Mouse (Mus musculus) neural tube, embryonic 11.5 days (tissue): ENCODE data around the gene Slc18a2. TPM values are rescaled to one million over a fixed set of nuclear protein-coding genes. Genes with fewer than 3 reads are reported as not detected.

Experiments used
- ATAC-seq: fragments of 200-750 bp; cut with Nextera tagmentation; 2 replicates; pipeline ENCODE4 v1.8.0; 2017; ENCODE audit warnings: moderate number of reproducible peaks, mild to moderate bottlenecking, moderate TSS enrichment, moderate library complexity; ENCODE audit not compliant: insufficient read depth, low FRiP score, low TSS enrichment
- DNase-seq: peaks from one replicate; pipeline ENCODE4 v3.0.0-alpha.2; 2015; ENCODE audit warnings: low spot score
- H3K27ac ChIP-seq: fragments of 300-500 bp; sonication (generic); 2 replicates; pipeline ENCODE4 v1.5.1; 2014; ENCODE audit warnings: low read depth, mild to moderate bottlenecking, low read length
- H3K27me3 ChIP-seq: fragments of 300-500 bp; sonication (generic); 2 replicates; pipeline ENCODE4 v1.6.1; 2014; ENCODE audit warnings: mild to moderate bottlenecking, low read length, mixed read lengths; ENCODE audit not compliant: control insufficient read depth, insufficient read depth
- H3K36me3 ChIP-seq: fragments of 300-500 bp; sonication (generic); 2 replicates; pipeline ENCODE4 v1.6.1; 2014; ENCODE audit warnings: mild to moderate bottlenecking, low read length, moderate library complexity, mixed read lengths; ENCODE audit not compliant: control insufficient read depth, insufficient read depth
- H3K4me1 ChIP-seq: fragments of 300-500 bp; sonication (generic); 2 replicates; pipeline ENCODE4 v1.6.1; 2014; ENCODE audit warnings: low read length, mixed read lengths; ENCODE audit not compliant: control insufficient read depth, insufficient read depth
- H3K4me2 ChIP-seq: fragments of 300-500 bp; sonication (generic); 2 replicates; pipeline ENCODE4 v1.6.1; 2014; ENCODE audit warnings: low read depth, mild to moderate bottlenecking, moderate library complexity
- H3K4me3 ChIP-seq: fragments of 300-500 bp; sonication (generic); 2 replicates; pipeline ENCODE4 v1.5.1; 2014; ENCODE audit warnings: low read depth, low read length
- H3K9ac ChIP-seq: fragments of 300-500 bp; sonication (generic); 2 replicates; pipeline ENCODE4 v1.6.1; 2014; ENCODE audit warnings: mild to moderate bottlenecking, low read length
- H3K9me3 ChIP-seq: fragments of 300-500 bp; sonication (generic); 2 replicates; pipeline ENCODE4 v1.6.1; 2016; ENCODE audit warnings: low read length; ENCODE audit not compliant: control insufficient read depth
- WGBS: fragments of 180-500 bp; shearing (Covaris S2); extraction: QIAGEN DNeasy Blood & Tissue Kit; methylation state at CpG from one replicate; pipeline ENCODE4 v1.1.7; 2014; 5-methylcytosine and 5-hydroxymethylcytosine counted together
- polyA plus RNA-seq: library from polyadenylated mRNA; unstranded; fragments of >200 nt; fragmentation: Nextera tagmentation; extraction: Ambion mirVana; gene quantifications from 2 replicates; pipeline ENCODE4 v1.2.1, GENCODE M21; 2014

The Slc18a2 gene
- polyA plus RNA-seq, 1 experiment from 2014 or later: 14.9 TPM

DNA sequence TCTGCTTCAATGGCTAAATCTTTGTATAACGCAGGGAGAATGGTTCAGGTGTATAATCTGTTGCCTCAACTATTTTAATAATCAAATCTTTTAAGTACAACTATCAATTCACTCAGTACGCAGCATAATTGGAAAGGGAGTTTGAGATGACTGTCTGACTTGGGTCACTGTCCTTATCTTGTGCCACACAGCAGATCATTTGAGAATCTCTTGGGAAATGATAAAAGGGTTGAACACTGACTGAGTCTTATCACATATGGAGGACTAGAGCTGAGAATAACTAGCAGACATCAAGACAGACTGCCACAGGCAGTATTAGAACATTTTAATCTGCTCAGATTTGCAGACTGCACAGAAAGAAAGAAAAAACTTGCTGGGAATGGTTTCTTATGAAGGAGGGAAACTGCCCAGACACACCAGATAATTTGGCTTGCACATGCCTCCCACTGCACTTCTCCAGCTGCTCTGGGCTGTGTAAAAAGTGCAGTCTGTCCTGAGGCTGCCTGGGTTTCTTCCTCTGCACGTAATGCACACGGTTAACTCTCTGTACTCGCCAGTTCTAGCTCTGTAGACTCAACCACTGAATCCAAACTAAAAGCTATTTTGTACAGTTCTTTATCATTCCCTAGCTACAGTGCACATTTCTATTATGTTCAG lies 31.6 kb downstream of the Slc18a2 start:
- 92% methylated on average over 5 of the region's 5 CpGs for WGBS
- Histone ChIP-seq H3K36me3 (no peaks in the 10 kb centered on the region), H3K4me1 (no peaks in the 10 kb centered on the region), H3K27me3 (no peaks in the 10 kb centered on the region), H3K9me3 (no peaks in the 10 kb centered on the region), H3K9ac (no peak overlapping the region), H3K4me3 (no peak overlapping the region), H3K4me2 (no peak overlapping the region), H3K27ac (no peak overlapping the region)
- DNase-seq (no peak), ATAC-seq (no peak)

DNA sequence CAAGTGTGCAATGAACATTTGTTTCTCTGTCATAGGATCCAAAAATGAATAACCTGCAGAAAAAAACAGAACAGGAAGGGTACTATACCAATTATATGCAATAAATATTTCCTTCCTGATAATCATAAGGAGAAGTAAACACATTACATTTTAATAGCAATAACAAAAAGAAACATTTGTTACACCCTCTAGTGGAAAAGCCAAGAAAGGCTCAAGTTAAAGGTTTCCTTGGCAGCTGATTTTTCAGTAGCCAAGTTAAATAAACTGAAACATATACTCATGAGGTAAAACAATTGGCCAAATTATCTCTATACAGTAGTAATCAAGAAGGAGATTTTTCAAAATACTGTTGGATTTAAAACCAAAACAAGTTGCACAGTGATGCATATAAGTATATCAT lies 54.6 kb downstream of the Slc18a2 start:
- Histone ChIP-seq H3K27ac (no peak overlapping the region), H3K9me3 (no peaks in the 10 kb centered on the region), H3K4me1 (no peaks in the 10 kb centered on the region), H3K4me3 (no peak overlapping the region), H3K4me2 (no peak overlapping the region), H3K27me3 (no peaks in the 10 kb centered on the region), H3K36me3 (no peaks in the 10 kb centered on the region), H3K9ac (no peak overlapping the region)
- no peak for ATAC-seq
- DNase-seq: no peak

- Histone ChIP-seq H3K9ac (no peak overlapping the region), H3K9me3 (no peaks in the 10 kb centered on the region), H3K27ac (no peak overlapping the region), H3K36me3 (no peaks in the 10 kb centered on the region), H3K4me3 (no peak overlapping the region), H3K4me2 (no peak overlapping the region), H3K27me3 (no peaks in the 10 kb centered on the region), H3K4me1 (no peaks in the 10 kb centered on the region)
- DNase-seq (peak; percentile 41), ATAC-seq (no peak)
Observed at GRCm38 (mm10) chr19:59316571-59316970, 55.9 kb downstream of the Slc18a2 start.

GRCm38 (mm10) chr19:59321990-59322389 lies 61.3 kb downstream of the Slc18a2 start, which contains the start of gene Rps12-ps3:
TSS of gene Rps12-ps3 (plus strand) at chr19:59322290.
- H3K9me3 ChIP-seq: no peaks in the 10 kb centered on the region
- no peaks in the 10 kb centered on the region for H3K27me3 ChIP-seq
- H3K36me3 ChIP-seq: no peaks in the 10 kb centered on the region
- no peak within 1 kb of the TSS for H3K27ac ChIP-seq
- WGBS: 98% methylated on average over 12 of the region's 14 CpGs
- H3K9ac ChIP-seq: no peak within 1 kb of the TSS
- no peak within 1 kb of the TSS for H3K4me2 ChIP-seq
- H3K4me3 ChIP-seq: no peak within 1 kb of the TSS
- no peak for ATAC-seq
- DNase-seq: no peak
- H3K4me1 ChIP-seq: no peaks in the 10 kb centered on the region

DNA sequence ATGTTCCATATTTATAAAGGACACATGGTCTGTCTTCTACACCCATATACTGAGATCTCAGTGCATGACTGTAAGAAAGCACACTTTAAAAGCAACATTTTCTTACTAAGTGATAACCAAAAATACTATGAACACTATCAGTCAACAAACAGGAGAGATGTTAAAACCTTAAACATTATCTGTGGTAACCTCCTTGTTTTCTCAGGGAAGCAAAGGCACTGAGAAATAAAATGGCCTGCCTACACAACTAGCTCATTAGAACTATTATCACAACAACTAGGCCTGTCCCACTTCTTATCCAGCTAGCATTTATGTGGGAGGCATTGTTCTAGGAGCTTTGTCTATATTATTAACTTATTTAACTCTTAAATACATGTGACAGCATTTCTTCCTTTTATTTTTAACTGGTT lies 70.1 kb downstream of the Slc18a2 start:
- ATAC-seq: no peak
- H3K9me3 ChIP-seq: no peaks in the 10 kb centered on the region
- no peaks in the 10 kb centered on the region for H3K4me1 ChIP-seq
- H3K36me3 ChIP-seq: no peaks in the 10 kb centered on the region
- H3K9ac ChIP-seq: no peak overlapping the region
- H3K4me2 ChIP-seq: no peak overlapping the region
- no peak overlapping the region for H3K4me3 ChIP-seq
- no peaks in the 10 kb centered on the region for H3K27me3 ChIP-seq
- DNase-seq: no peak
- no peak overlapping the region for H3K27ac ChIP-seq

- Histone ChIP-seq H3K36me3 (no peaks in the 10 kb centered on the region), H3K9me3 (no peaks in the 10 kb centered on the region), H3K27me3 (no peaks in the 10 kb centered on the region), H3K4me3 (no peak overlapping the region), H3K4me2 (no peak overlapping the region), H3K27ac (no peak overlapping the region), H3K9ac (no peak overlapping the region), H3K4me1 (0 out of 2 replicates have a peak, but pooled peaks cover 2% of the 10 kb centered on the region)
- ATAC-seq: no peak
- 85% methylated on average over 1 of the region's 1 CpGs for WGBS
- no peak for DNase-seq
Observed at GRCm38 (mm10) chr19:59336655-59337054, 76.0 kb downstream of the Slc18a2 start.

GRCm38 (mm10) chr19:59337872-59338681 lies 77.4 kb downstream of the Slc18a2 start:
- H3K36me3 ChIP-seq: no peaks in the 10 kb centered on the region
- no peak for ATAC-seq
- H3K9me3 ChIP-seq: no peaks in the 10 kb centered on the region
- H3K4me1 ChIP-seq: peaks cover 8% of the 10 kb centered on the region; the same call in 1 of the 2 replicates
- 91% methylated on average over 3 of the region's 3 CpGs for WGBS
- H3K27me3 ChIP-seq: no peaks in the 10 kb centered on the region
- no peak overlapping the region for H3K9ac ChIP-seq
- H3K4me2 ChIP-seq: no peak overlapping the region
- no peak overlapping the region for H3K27ac ChIP-seq
- H3K4me3 ChIP-seq: no peak overlapping the region
- DNase-seq: no peak

DNA sequence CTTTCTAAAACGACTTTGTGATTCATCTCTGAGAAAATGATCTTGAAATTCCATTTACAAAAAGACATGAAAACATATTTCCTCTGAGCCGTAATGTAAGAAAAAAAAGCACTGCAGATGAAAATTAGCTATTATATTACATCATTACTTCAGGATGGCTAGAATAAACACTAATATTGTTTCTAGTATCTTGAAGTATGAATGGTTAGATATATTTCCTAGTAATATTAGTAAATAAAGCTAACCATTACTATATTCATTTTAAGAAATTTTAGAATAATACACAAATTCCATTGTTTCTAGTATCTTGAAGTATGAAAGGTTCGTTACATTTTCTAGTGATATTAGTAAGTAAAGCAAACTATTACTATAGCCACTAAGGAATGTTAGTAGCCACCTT lies 79.2 kb downstream of the Slc18a2 start:
- Histone ChIP-seq H3K9ac (no peak overlapping the region), H3K9me3 (no peaks in the 10 kb centered on the region), H3K4me2 (no peak overlapping the region), H3K27ac (no peak overlapping the region), H3K4me3 (no peak overlapping the region), H3K4me1 (peaks cover 19% of the 10 kb centered on the region), H3K36me3 (no peaks in the 10 kb centered on the region), H3K27me3 (no peaks in the 10 kb centered on the region)
- ATAC-seq (no peak), DNase-seq (no peak)
- 89% methylated on average over 3 of the region's 3 CpGs for WGBS

DNA sequence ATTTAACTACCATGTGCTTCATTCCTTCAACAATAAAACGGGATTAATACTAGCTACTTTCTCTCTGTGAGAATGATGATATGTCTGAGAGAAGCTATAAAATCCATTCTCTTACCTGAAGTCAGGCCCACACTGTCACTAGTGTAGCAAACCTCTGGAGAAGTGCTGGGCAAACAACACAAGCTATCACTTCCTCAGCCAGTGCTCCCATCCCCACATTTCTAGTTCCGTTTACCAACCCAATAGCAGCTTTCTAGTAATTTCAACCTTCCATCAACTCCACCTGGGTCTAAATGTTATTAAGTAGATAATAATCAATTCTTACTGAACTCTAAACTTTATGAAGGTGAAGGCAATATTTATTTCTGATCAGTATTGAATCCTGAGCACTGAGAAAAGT lies 82.3 kb downstream of the Slc18a2 start:
- peak overlapping the region; percentile 0; the same call in 1 of the 2 replicates for H3K4me3 ChIP-seq
- no peak for DNase-seq
- 42% methylated on average over 2 of the region's 2 CpGs for WGBS
- no peaks in the 10 kb centered on the region for H3K9me3 ChIP-seq
- H3K36me3 ChIP-seq: no peaks in the 10 kb centered on the region
- H3K4me2 ChIP-seq: peak overlapping the region; percentile 100
- H3K4me1 ChIP-seq: peaks cover 19% of the 10 kb centered on the region
- no peak overlapping the region for H3K27ac ChIP-seq
- no peak for ATAC-seq
- H3K9ac ChIP-seq: no peak overlapping the region
- H3K27me3 ChIP-seq: no peaks in the 10 kb centered on the region
